Mouse (Mus musculus) E14TG2a.4 (cell line): ENCODE measurements around the gene Vwce.

Experiments
- CTCF ChIP-seq: conservative IDR thresholded peaks from 2 replicates; pipeline ENCODE4 v1.5.1; 2014; ENCODE audit warnings: low read length
- NANOG ChIP-seq: IDR thresholded peaks from 2 replicates; pipeline ENCODE4 v1.6.1; 2014; ENCODE audit warnings: borderline replicate concordance, low read length, mixed read lengths
- POU5F1 ChIP-seq: IDR thresholded peaks from 2 replicates; pipeline ENCODE4 v1.6.1; 2014; ENCODE audit warnings: low read length, borderline replicate concordance

- TF ChIP-seq CTCF: no peak
- no peak for TF ChIP-seq POU5F1
- TF ChIP-seq NANOG: no peak
These were observed 39.3 kb downstream of the Vwce start for GRCm38 (mm10) chr19:10673275-10673674.
